8 mouse cellular contexts compared by ENCODE assay signal in genomic region chr19:45804593-45805368, GRCm38 (mm10). TPM values are rescaled to one million over a fixed set of nuclear protein-coding genes. Genes with fewer than 3 reads are reported as not detected.
DNase-seq lines count a peak whose midpoint lies in the region; ATAC-seq and TF ChIP-seq lines count a peak whose summit lies in the region.

No protein-coding gene starts in this region.

- WGBS in forebrain, postnatal 0 days, result 27% methylated on average over 12 of the region's 12 CpGs
- WGBS in limb, embryonic 10.5 days, result 22% methylated on average over 12 of the region's 12 CpGs

- peak; percentile 83 for TF ChIP-seq CTCF in layer of hippocampus, adult 2 months (conservative IDR thresholded peaks at IDR 0.05)
- TF ChIP-seq CTCF in forebrain, postnatal 0 days (IDR thresholded peaks at IDR 0.05; ENCODE audit: low read depth), result peak; percentile 85

- no peak overlapping the region for H3K4me2 ChIP-seq in forebrain, postnatal 0 days (ENCODE audit: low read depth)

- no peaks in the 10 kb centered on the region for H3K9me3 ChIP-seq in forebrain, postnatal 0 days (ENCODE audit: low read length)
- no peaks in the 10 kb centered on the region for H3K9me3 ChIP-seq in limb, embryonic 10.5 days (replicated peaks)

- peak; percentile 66; the same call in 1 of the 2 replicates for ATAC-seq in forebrain, postnatal 0 days

- no peak overlapping the region for H3K9ac ChIP-seq in forebrain, postnatal 0 days

- H3K27me3 ChIP-seq in forebrain, postnatal 0 days (ENCODE audit: insufficient read depth, low read length), result no peaks in the 10 kb centered on the region
- H3K27me3 ChIP-seq in limb, embryonic 10.5 days (ENCODE audit: low read depth, poor library complexity, severe bottlenecking), result 0 out of 2 replicates have a peak, but pooled peaks cover 8% of the 10 kb centered on the region

- no peak for DNase-seq in layer of hippocampus, adult 2 months (ENCODE audit: low spot score in 2 of 2)
- no peak for DNase-seq in layer of hippocampus, postnatal 14 days (ENCODE audit: low spot score in 2 of 2)
- peak; percentile 63 for DNase-seq in T-cell, adult 2 months (ENCODE audit: low spot score)
- peak; percentile 40 for DNase-seq in forebrain, postnatal 0 days
- peak; percentile 55 for DNase-seq in limb, embryonic 10.5 days (ENCODE audit: low spot score)
- DNase-seq in naive thymus-derived CD4-positive, alpha-beta T cell, adult 2 months (ENCODE audit: low read depth), result peak; percentile 83
- DNase-seq in layer of hippocampus, adult 9-11 months, result no peak
- DNase-seq in gastrocnemius, postnatal 4 days (ENCODE audit: low spot score in 2 of 2), result no peak

- peak overlapping the region; percentile 3; the same call in 1 of the 2 replicates for H3K27ac ChIP-seq in layer of hippocampus, adult 2 months
- no peak overlapping the region for H3K27ac ChIP-seq in forebrain, postnatal 0 days (ENCODE audit: low read depth, low read length)
- H3K27ac ChIP-seq in limb, embryonic 10.5 days, result no peak overlapping the region

- no peaks in the 10 kb centered on the region for H3K36me3 ChIP-seq in forebrain, postnatal 0 days (ENCODE audit: insufficient read depth)
- H3K36me3 ChIP-seq in limb, embryonic 10.5 days, result no peaks in the 10 kb centered on the region

- no peak overlapping the region for H3K4me3 ChIP-seq in layer of hippocampus, adult 2 months
- no peak overlapping the region for H3K4me3 ChIP-seq in forebrain, postnatal 0 days (ENCODE audit: low read depth, low read length)
- H3K4me3 ChIP-seq in limb, embryonic 10.5 days, result no peak overlapping the region

- no peaks in the 10 kb centered on the region for H3K4me1 ChIP-seq in forebrain, postnatal 0 days (ENCODE audit: insufficient read depth)
- H3K4me1 ChIP-seq in limb, embryonic 10.5 days, result peaks cover 16% of the 10 kb centered on the region

RNA-seq across cellular contexts. Expression of gene Kcnip2, which starts 11.1 kb away (rescaled TPM):
- 100 to 1,000 TPM; 212 to 222 TPM for total RNA-seq in layer of hippocampus, adult 2 months (2021)
- 100 to 1,000 TPM; 193 to 195 TPM for total RNA-seq in layer of hippocampus, postnatal 14 days (2021)
- total RNA-seq in forebrain, postnatal 0 days (2014; rRNA removed), result 30.6 and 42.8 TPM in 2 replicates
- polyA plus RNA-seq in forebrain, postnatal 0 days (2015; fragmentation: Nextera tagmentation; extraction: Ambion mirVana), result 29.4 and 30.3 TPM in 2 replicates
- polyA plus RNA-seq in limb, embryonic 10.5 days (2016; fragmentation: Nextera tagmentation; extraction: Ambion mirVana), result 0.14 and 0.18 TPM in 2 replicates
- total RNA-seq in gastrocnemius, postnatal 4 days (2021), result under 1 TPM; 0.52 to 0.54 TPM

RNA-seq across cellular contexts. Expression of gene Mgea5, which starts 21.1 kb away (rescaled TPM):
- 100 to 1,000 TPM; 166 to 170 TPM for total RNA-seq in layer of hippocampus, adult 2 months (2021)
- total RNA-seq in layer of hippocampus, postnatal 14 days (2021), result 100 to 1,000 TPM; 133 to 136 TPM
- 214 and 247 TPM in 2 replicates for total RNA-seq in forebrain, postnatal 0 days (2014; rRNA removed)
- polyA plus RNA-seq in forebrain, postnatal 0 days (2015; fragmentation: Nextera tagmentation; extraction: Ambion mirVana), result 46.8 and 67.8 TPM in 2 replicates
- 54.2 and 68.9 TPM in 2 replicates for polyA plus RNA-seq in limb, embryonic 10.5 days (2016; fragmentation: Nextera tagmentation; extraction: Ambion mirVana)
- total RNA-seq in gastrocnemius, postnatal 4 days (2021), result 10 to 100 TPM; 54.7 to 64.1 TPM

RNA-seq across cellular contexts. Expression of gene Npm3, which starts 55.4 kb away (rescaled TPM):
- 1 to 10 TPM; 7.3 to 9.7 TPM for total RNA-seq in layer of hippocampus, adult 2 months (2021)
- 10 to 100 TPM; 11.9 to 12.9 TPM for total RNA-seq in layer of hippocampus, postnatal 14 days (2021)
- total RNA-seq in forebrain, postnatal 0 days (2014; rRNA removed), result 34.7 and 55.2 TPM in 2 replicates
- 7.8 and 11.5 TPM in 2 replicates for polyA plus RNA-seq in forebrain, postnatal 0 days (2015; fragmentation: Nextera tagmentation; extraction: Ambion mirVana)
- 13.3 and 14.9 TPM in 2 replicates for polyA plus RNA-seq in limb, embryonic 10.5 days (2016; fragmentation: Nextera tagmentation; extraction: Ambion mirVana)
- total RNA-seq in gastrocnemius, postnatal 4 days (2021), result 10 to 100 TPM; 22.2 to 24.3 TPM

Comparison
In these comparisons a context has a peak if more than half of its experiments do, and no peak if none do; other contexts are left out.
1. DNase-seq: peak in T-cell, adult 2 months (single experiment), forebrain, postnatal 0 days (single experiment), limb, embryonic 10.5 days (single experiment) and naive thymus-derived CD4-positive, alpha-beta T cell, adult 2 months (single experiment); none in layer of hippocampus, adult 2 months (0 of 2), layer of hippocampus, postnatal 14 days (0 of 2), layer of hippocampus, adult 9-11 months (single experiment) and gastrocnemius, postnatal 4 days (0 of 2).
2. RNA of gene Kcnip2, which starts 11.1 kb away (total RNA-seq): 212 to 222 TPM in layer of hippocampus, adult 2 months, 193 to 195 TPM in layer of hippocampus, postnatal 14 days and 30.6 to 42.8 TPM in forebrain, postnatal 0 days; 0.52 to 0.54 TPM in gastrocnemius, postnatal 4 days; every median in the first group is over 10 times any median in the second.